Mouse (Mus musculus): Measurements from ENCODE around the gene Tbc1d9b. TPM values are rescaled to one million over a fixed set of nuclear protein-coding genes. Genes with fewer than 3 reads are reported as not detected.

The Tbc1d9b gene
- polyA plus RNA-seq, 1 experiment from 2014 or later = 35.4 TPM

DNA sequence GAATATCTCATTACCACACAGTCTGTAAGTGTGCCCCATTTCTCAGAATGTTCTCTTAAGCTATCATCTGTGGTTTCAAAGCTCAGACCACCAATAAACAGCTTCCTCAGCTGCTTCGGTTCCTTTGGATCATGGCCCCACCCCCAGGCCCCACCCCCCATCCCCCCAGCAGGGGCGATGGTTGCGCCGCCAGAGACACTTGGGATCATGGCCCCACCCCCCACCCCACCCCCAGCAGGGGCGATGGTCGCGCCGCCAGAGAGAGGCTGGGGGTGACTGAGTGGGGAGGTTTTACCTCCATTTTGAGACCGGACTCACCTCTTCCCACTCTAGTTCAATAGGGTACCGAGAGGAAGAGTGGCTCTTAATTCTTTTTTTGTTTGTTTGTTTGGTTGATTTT, 3.4 kb upstream of the Tbc1d9b start:
- Histone ChIP-seq H3K4me2 (ENCODE audit: low read length) (no peak overlapping the region), H3K36me3 (ENCODE audit: control insufficient read depth, insufficient read depth, low read length) (no peaks in the 10 kb centered on the region), H3K27ac (replicated peaks; ENCODE audit: low read depth, low read length) (no peak overlapping the region), H3K4me3 (replicated peaks; ENCODE audit: low read depth, low read length) (no peak overlapping the region), H3K4me1 (ENCODE audit: control insufficient read depth, insufficient read depth, low read length) (peaks cover 9% of the 10 kb centered on the region), H3K9me3 (ENCODE audit: control insufficient read depth, low read length) (no peaks in the 10 kb centered on the region), H3K27me3 (ENCODE audit: control insufficient read depth, insufficient read depth, low read length) (no peaks in the 10 kb centered on the region), H3K9ac (replicated peaks; ENCODE audit: low read length) (no peak overlapping the region)
- 7% methylated on average over 10 of the region's 10 CpGs for WGBS
- ATAC-seq (ENCODE audit: low FRiP score, low TSS enrichment) (no peak), DNase-seq (no peak)

DNA sequence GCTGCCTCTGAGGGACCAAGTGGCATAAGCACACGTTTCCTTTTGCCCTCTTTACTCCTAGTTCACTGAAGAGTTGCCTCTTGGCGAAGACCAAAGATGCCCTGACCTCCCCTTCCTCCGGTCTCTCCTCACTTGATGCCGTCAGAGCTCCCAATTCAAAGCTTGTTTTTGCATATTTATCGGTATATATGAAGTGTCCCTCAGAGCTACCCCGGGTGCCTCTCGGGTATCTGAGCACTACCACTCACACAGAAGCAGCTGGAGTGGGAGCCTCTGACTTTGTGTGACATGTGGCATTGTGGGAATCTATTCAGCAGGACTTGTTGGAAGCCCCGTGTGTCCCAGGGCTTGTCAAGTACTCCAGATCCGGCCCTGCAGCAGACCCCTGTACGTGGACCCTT, 605 bp downstream of the Tbc1d9b start:
- Histone ChIP-seq H3K9me3 (ENCODE audit: control insufficient read depth, low read length) (no peaks in the 10 kb centered on the region), H3K9ac (replicated peaks; ENCODE audit: low read length) (peak overlapping the region; percentile 98), H3K4me1 (ENCODE audit: control insufficient read depth, insufficient read depth, low read length) (peaks cover 9% of the 10 kb centered on the region), H3K27me3 (ENCODE audit: control insufficient read depth, insufficient read depth, low read length) (no peaks in the 10 kb centered on the region), H3K36me3 (ENCODE audit: control insufficient read depth, insufficient read depth, low read length) (peaks cover 16% of the 10 kb centered on the region), H3K4me3 (replicated peaks; ENCODE audit: low read depth, low read length) (peak overlapping the region; percentile 88), H3K4me2 (ENCODE audit: low read length) (peak overlapping the region; percentile 81), H3K27ac (replicated peaks; ENCODE audit: low read depth, low read length) (peak overlapping the region; percentile 94)
- ATAC-seq (ENCODE audit: low FRiP score, low TSS enrichment) (0 out of 2 replicates have a peak, but pooled peaks have one; percentile 11), DNase-seq (peak; percentile 42)
- 11% methylated on average over 10 of the region's 10 CpGs for WGBS

GRCm38 (mm10) chr11:50132265-50132664, 1.1 kb downstream of the Tbc1d9b start:
- Histone ChIP-seq H3K4me2 (ENCODE audit: low read length) (peak overlapping the region; percentile 81), H3K4me3 (replicated peaks; ENCODE audit: low read depth, low read length) (peak overlapping the region; percentile 88), H3K4me1 (ENCODE audit: control insufficient read depth, insufficient read depth, low read length) (peaks cover 9% of the 10 kb centered on the region), H3K36me3 (ENCODE audit: control insufficient read depth, insufficient read depth, low read length) (peaks cover 20% of the 10 kb centered on the region), H3K27ac (replicated peaks; ENCODE audit: low read depth, low read length) (no peak overlapping the region), H3K27me3 (ENCODE audit: control insufficient read depth, insufficient read depth, low read length) (no peaks in the 10 kb centered on the region), H3K9me3 (ENCODE audit: control insufficient read depth, low read length) (no peaks in the 10 kb centered on the region), H3K9ac (replicated peaks; ENCODE audit: low read length) (peak overlapping the region; percentile 98)
- WGBS = 79% methylated on average over 6 of the region's 6 CpGs
- DNase-seq (no peak), ATAC-seq (ENCODE audit: low FRiP score, low TSS enrichment) (no peak)

- no peak overlapping the region for H3K9ac ChIP-seq (replicated peaks; ENCODE audit: low read length)
- ATAC-seq (ENCODE audit: low FRiP score, low TSS enrichment) (no peak), DNase-seq (no peak)
- WGBS = 89% methylated on average over 10 of the region's 10 CpGs
- no peak overlapping the region for H3K4me3 ChIP-seq (replicated peaks; ENCODE audit: low read depth, low read length)
- peaks cover 9% of the 10 kb centered on the region for H3K4me1 ChIP-seq (ENCODE audit: control insufficient read depth, insufficient read depth, low read length)
- no peaks in the 10 kb centered on the region for H3K27me3 ChIP-seq (ENCODE audit: control insufficient read depth, insufficient read depth, low read length)
- peaks cover 41% of the 10 kb centered on the region for H3K36me3 ChIP-seq (ENCODE audit: control insufficient read depth, insufficient read depth, low read length)
- no peaks in the 10 kb centered on the region for H3K9me3 ChIP-seq (ENCODE audit: control insufficient read depth, low read length)
- H3K27ac ChIP-seq (replicated peaks; ENCODE audit: low read depth, low read length) = no peak overlapping the region
- no peak overlapping the region for H3K4me2 ChIP-seq (ENCODE audit: low read length)
Measured at GRCm38 (mm10) chr11:50134136-50134859, 3.1 kb downstream of the Tbc1d9b start.

GRCm38 (mm10) chr11:50138206-50138822, 7.1 kb downstream of the Tbc1d9b start:
- WGBS = 83% methylated on average over 10 of the region's 10 CpGs
- no peak overlapping the region for H3K27ac ChIP-seq (replicated peaks; ENCODE audit: low read depth, low read length)
- H3K9me3 ChIP-seq (ENCODE audit: control insufficient read depth, low read length) = no peaks in the 10 kb centered on the region
- no peak for DNase-seq
- H3K36me3 ChIP-seq (ENCODE audit: control insufficient read depth, insufficient read depth, low read length) = peaks cover 80% of the 10 kb centered on the region
- no peak overlapping the region for H3K4me3 ChIP-seq (replicated peaks; ENCODE audit: low read depth, low read length)
- H3K27me3 ChIP-seq (ENCODE audit: control insufficient read depth, insufficient read depth, low read length) = no peaks in the 10 kb centered on the region
- no peaks in the 10 kb centered on the region for H3K4me1 ChIP-seq (ENCODE audit: control insufficient read depth, insufficient read depth, low read length)
- no peak overlapping the region for H3K4me2 ChIP-seq (ENCODE audit: low read length)
- no peak for ATAC-seq (ENCODE audit: low FRiP score, low TSS enrichment)
- H3K9ac ChIP-seq (replicated peaks; ENCODE audit: low read length) = no peak overlapping the region

DNA sequence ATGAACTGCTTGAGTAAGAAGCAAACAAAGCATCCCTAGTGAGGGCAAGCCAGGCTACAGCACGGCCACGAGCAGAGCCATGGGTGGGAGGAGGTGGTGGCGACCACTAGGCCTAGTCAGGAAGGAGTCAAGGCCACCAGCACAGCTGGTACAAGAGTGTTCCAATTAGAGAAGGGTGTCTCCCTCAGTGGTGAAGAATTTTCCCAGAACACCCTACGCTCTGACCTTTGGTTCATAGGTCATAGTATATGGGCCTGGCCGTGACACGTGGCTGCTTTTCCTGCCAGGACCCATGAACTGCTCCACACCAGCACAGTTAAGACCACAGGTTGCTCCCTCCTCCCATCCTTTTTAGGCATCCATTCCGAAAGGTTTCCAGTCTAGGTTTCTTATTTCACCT, 8.4 kb downstream of the Tbc1d9b start:
- DNase-seq (no peak), ATAC-seq (ENCODE audit: low FRiP score, low TSS enrichment) (no peak)
- no peak overlapping the region for H3K9ac ChIP-seq (replicated peaks; ENCODE audit: low read length)
- peaks cover 89% of the 10 kb centered on the region for H3K36me3 ChIP-seq (ENCODE audit: control insufficient read depth, insufficient read depth, low read length)
- no peaks in the 10 kb centered on the region for H3K9me3 ChIP-seq (ENCODE audit: control insufficient read depth, low read length)
- no peak overlapping the region for H3K4me3 ChIP-seq (replicated peaks; ENCODE audit: low read depth, low read length)
- H3K4me1 ChIP-seq (ENCODE audit: control insufficient read depth, insufficient read depth, low read length) = no peaks in the 10 kb centered on the region
- no peak overlapping the region for H3K4me2 ChIP-seq (ENCODE audit: low read length)
- H3K27ac ChIP-seq (replicated peaks; ENCODE audit: low read depth, low read length) = no peak overlapping the region
- H3K27me3 ChIP-seq (ENCODE audit: control insufficient read depth, insufficient read depth, low read length) = no peaks in the 10 kb centered on the region
- WGBS = 84% methylated on average over 7 of the region's 7 CpGs

- no peaks in the 10 kb centered on the region for H3K9me3 ChIP-seq (ENCODE audit: control insufficient read depth, low read length)
- no peak overlapping the region for H3K4me2 ChIP-seq (ENCODE audit: low read length)
- 89% methylated on average over 3 of the region's 3 CpGs for WGBS
- H3K36me3 ChIP-seq (ENCODE audit: control insufficient read depth, insufficient read depth, low read length) = peaks cover 91% of the 10 kb centered on the region
- no peak overlapping the region for H3K4me3 ChIP-seq (replicated peaks; ENCODE audit: low read depth, low read length)
- H3K27me3 ChIP-seq (ENCODE audit: control insufficient read depth, insufficient read depth, low read length) = no peaks in the 10 kb centered on the region
- no peak overlapping the region for H3K9ac ChIP-seq (replicated peaks; ENCODE audit: low read length)
- no peak overlapping the region for H3K27ac ChIP-seq (replicated peaks; ENCODE audit: low read depth, low read length)
- ATAC-seq (ENCODE audit: low FRiP score, low TSS enrichment) = no peak
- DNase-seq = no peak
- H3K4me1 ChIP-seq (ENCODE audit: control insufficient read depth, insufficient read depth, low read length) = no peaks in the 10 kb centered on the region
Measured at GRCm38 (mm10) chr11:50145529-50145928, 14.3 kb downstream of the Tbc1d9b start.

- no peak overlapping the region for H3K9ac ChIP-seq (replicated peaks; ENCODE audit: low read length)
- H3K27ac ChIP-seq (replicated peaks; ENCODE audit: low read depth, low read length) = no peak overlapping the region
- H3K9me3 ChIP-seq (ENCODE audit: control insufficient read depth, low read length) = no peaks in the 10 kb centered on the region
- H3K27me3 ChIP-seq (ENCODE audit: control insufficient read depth, insufficient read depth, low read length) = no peaks in the 10 kb centered on the region
- no peak for DNase-seq
- no peaks in the 10 kb centered on the region for H3K4me1 ChIP-seq (ENCODE audit: control insufficient read depth, insufficient read depth, low read length)
- no peak for ATAC-seq (ENCODE audit: low FRiP score, low TSS enrichment)
- H3K36me3 ChIP-seq (ENCODE audit: control insufficient read depth, insufficient read depth, low read length) = peaks cover 91% of the 10 kb centered on the region
- no peak overlapping the region for H3K4me2 ChIP-seq (ENCODE audit: low read length)
- no peak overlapping the region for H3K4me3 ChIP-seq (replicated peaks; ENCODE audit: low read depth, low read length)
- WGBS = 97% methylated on average over 13 of the region's 13 CpGs
Measured at GRCm38 (mm10) chr11:50146121-50146520, 14.9 kb downstream of the Tbc1d9b start.

Data from midbrain, embryonic 14.5 days (tissue).